Mouse (Mus musculus) myocyte (in vitro differentiated cells): ENCODE results near the gene Stk10.

Experiments used
- CEBPB ChIP-seq: IDR thresholded peaks from 2 replicates; pipeline ENCODE4 v1.6.1; 2011; ENCODE audit warnings: mild to moderate bottlenecking, moderate library complexity; ENCODE audit not compliant: poor library complexity, insufficient read depth, severe bottlenecking
- E2F4 ChIP-seq: IDR thresholded peaks from one replicate; pipeline ENCODE4 v1.6.1; 2011; ENCODE audit warnings: mild to moderate bottlenecking, control low read depth, moderate library complexity; ENCODE audit not compliant: insufficient read depth
- POLR2A ChIP-seq: IDR thresholded peaks from one replicate; pipeline ENCODE4 v1.6.1; 2011; ENCODE audit warnings: low read depth, mild to moderate bottlenecking, control low read depth, moderate library complexity; ENCODE audit not compliant: insufficient read length

GRCm38 (mm10) chr11:32538435-32538834 is 5.3 kb downstream of the Stk10 start:
- TF ChIP-seq POLR2A (no peak), E2F4 (no peak), CEBPB (no peak)
